Mouse (Mus musculus) urinary bladder, postnatal 4 days (tissue): ENCODE measurements around the gene Tle3.

ENCODE experiments used
- DNase-seq, 2 experiments: peaks; one replicate each; pipeline ENCODE4 v3.0.0; 2021 to 2022; ENCODE audit warnings: low spot score in 2 of 2

Tle3 gene

DNA sequence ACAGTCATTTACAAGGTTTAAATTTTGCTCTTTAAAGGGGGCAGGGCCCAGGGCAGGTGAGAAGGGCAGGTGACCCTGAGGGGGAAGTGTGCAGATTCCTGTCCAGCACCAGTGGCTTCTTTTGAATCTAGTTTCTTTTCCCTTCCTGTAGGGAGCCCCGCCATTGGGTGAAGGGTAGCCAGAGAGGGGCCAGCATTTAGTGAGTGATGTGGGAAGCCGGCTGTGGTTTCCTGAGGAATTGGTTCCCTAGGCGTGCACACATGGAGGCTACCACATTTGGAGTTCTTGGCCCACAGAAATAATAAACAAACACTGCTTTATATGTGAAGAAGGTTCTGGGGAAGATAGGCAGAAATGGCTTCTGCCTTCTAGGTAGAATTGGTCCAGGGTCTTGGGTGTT is 4.5 kb downstream of the Tle3 start:
- no peak for DNase-seq

- no peak for DNase-seq
Measured at GRCm38 (mm10) chr9:61377706-61378479, 5.7 kb downstream of the Tle3 start.

DNA sequence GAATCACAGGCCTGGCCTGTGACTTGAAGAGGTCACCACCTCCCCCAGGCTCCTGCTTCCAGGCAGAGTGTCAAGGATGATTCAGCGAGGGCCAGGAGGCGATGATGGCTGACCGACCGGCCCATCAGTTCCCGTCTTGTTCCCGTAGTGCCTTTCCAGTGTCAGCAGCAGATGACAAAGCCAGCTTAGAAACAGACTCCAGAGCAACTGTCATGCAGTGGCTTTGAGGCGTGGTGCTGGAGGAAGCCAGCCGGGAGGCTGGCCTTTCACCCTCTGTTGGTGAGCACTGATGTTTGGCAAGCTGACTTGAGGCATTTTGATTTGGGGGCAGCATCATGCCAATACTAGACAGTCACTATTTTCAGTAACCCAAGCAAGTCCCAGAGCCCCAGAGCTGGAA is 6.3 kb downstream of the Tle3 start:
- no peak for DNase-seq

GRCm38 (mm10) chr9:61379016-61379634 is 7.0 kb downstream of the Tle3 start:
- DNase-seq = no peak

DNA sequence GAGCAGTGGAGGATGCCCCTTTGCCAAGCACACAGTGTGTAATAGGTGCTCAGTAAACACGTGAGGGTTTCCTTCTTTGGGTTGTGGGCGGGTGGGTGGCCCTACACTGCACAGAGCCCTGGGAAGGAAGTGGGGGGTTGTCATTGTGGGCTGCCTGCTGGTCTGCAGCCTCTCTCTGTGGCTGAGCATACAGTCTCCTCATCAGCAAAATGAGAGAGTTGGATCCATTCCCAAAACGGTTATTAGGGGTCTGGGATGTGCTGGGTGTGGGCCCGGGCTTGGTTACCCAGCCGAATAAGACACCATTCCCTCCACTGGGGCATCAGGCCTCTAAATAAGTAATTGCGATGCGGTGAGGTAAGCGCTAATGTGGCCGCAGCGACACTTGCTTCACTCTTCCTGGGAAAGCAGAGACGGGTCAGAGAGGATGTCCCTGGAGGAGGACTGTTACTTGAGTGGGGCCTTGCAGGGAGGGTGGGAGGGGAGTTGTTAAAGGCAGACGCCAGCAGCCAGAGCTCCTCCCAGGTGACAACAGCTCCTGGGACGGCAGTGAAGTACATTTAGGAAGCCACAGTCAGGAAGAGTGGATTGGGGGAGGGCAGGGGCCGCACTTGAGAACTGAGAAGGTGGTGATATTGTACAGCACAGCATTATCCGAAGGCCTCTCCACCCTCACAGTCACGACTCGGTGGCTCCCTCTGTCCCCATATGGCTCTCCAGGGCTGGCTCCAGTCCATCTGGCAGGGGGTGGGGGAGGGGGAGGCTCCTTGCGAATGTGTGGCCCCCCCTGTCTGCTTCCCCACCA is 8.3 kb downstream of the Tle3 start:
- DNase-seq = no peak

GRCm38 (mm10) chr9:61381063-61381408 is 8.9 kb downstream of the Tle3 start:
- DNase-seq = no peak

DNA sequence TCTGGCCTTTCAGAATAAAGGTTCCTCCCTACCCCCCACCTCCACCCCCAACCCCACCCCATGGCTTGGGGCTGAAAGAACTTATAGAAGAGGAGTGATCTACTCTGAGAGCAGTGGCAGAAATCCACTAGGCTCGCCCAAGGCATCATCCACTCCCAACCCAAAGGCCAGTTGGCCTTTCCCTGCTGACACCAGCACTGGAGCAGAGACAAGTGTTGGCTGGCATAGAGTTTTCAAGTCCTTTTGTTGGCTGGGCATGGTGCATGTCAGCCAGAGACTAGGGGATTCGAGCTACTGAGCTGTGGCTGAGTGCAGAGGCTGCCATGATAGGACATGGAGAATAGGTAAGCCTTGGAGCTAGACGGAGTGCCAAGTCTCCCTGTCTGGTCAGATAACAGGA is 9.3 kb downstream of the Tle3 start:
- no peak for DNase-seq

- no peak for DNase-seq
Measured at GRCm38 (mm10) chr9:61382595-61383186, 10.5 kb downstream of the Tle3 start.

- no peak for DNase-seq
Measured at GRCm38 (mm10) chr9:61384101-61384500, 11.9 kb downstream of the Tle3 start.

- DNase-seq = no peak
Measured at GRCm38 (mm10) chr9:61384646-61385443, 12.7 kb downstream of the Tle3 start.

DNA sequence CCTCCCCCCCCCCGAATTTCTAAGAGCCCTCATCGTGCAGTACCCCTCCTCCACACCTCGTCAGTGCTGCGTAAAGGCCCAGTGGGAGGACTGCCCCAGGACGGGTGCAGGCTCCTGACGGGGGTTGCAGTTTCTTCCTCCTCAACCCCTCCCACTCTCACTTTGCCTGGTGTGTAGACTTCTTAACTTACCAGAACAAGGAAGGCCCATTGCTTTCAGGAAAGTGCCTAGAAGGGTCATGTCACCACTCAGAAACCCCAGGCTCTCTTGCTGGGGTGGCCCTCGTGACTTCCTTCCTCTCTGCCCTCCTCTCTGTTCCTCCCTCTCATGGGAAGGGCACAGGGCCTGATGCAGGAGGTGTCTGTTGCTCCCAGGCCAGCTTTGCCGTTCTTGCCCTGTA is 13.6 kb downstream of the Tle3 start:
- DNase-seq = no peak

- DNase-seq = no peak
Measured at GRCm38 (mm10) chr9:61386314-61386713, 14.1 kb downstream of the Tle3 start.

DNA sequence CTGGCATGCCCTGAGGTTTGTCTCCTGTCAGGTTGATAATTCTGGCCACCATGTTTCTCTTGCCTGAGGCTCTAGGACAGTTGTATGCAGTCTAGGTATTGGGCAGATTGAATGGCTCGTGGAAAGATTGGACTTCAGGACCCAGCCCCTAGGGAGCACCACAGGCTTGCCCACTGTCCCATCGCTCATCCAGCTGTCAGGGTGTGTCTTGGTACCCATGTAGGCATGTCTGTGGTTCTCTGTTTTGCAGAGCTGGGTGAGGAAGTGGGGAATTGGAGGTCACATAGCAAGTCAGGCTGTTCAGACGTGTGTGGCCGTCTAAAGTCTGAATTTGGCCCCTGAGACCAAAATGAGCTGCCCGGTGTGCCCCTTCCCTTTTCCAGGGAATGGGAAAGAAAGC is 15.6 kb downstream of the Tle3 start:
- DNase-seq = no peak

DNA sequence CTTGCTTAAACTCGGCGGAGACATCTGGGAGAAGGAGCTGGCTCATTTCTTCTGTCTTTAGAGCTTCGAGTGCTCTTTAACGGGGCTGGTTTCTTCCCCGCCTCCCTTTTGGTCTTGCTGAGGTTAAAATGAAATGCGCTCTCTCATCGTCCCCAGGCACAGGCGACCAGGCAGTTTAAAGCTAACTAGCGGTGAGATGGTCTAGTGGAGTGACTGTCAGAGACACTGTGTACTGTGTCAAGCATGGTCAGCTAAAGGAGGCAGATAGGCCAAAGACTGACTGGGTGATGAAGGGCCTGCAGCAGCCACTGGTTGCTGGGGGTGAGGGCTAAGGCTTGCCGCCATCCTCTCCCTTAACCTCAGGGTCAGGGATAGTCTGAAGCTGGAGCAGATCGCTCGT is 16.0 kb downstream of the Tle3 start:
- DNase-seq = no peak

- no peak for DNase-seq
Measured at GRCm38 (mm10) chr9:61388689-61389403, 16.7 kb downstream of the Tle3 start.

- no peak for DNase-seq
Measured at GRCm38 (mm10) chr9:61389404-61389701, 17.2 kb downstream of the Tle3 start.

DNA sequence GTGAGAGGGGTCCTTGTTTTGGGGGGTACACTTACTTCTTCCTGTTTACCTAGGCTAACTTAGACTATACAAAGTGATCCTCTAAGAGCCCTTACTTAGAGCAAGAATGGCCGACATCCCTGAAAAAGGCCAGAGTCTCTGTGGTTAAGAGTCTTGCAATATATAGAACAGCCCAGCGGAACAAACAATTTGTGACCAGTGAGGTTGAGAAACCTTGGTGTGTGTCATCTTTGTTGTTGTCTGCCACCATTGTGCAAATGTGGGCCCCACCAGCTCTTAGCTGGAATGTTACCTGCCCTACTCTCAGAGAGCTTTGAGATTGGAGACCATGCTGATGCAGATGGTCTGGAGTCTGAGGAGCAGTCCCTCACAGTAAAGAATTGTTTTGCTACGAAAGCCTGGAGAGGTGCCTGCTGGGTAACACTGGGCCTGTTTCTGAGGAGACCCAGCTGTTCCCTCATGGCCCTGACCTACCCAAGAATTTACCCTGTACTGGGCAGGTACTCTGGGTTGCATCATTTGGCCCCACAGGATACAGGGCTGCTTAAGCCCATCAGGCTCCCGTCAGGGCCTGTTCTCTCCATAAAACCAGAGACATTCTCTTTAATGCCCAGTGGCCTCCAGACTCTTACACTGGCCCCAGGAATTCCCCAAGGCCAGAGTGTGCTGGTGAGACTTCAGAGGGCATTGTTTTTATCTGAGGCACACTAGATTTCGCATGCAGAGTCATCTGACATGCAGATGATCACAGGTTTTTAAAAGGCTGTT is 19.6 kb downstream of the Tle3 start:
- no peak for DNase-seq

DNA sequence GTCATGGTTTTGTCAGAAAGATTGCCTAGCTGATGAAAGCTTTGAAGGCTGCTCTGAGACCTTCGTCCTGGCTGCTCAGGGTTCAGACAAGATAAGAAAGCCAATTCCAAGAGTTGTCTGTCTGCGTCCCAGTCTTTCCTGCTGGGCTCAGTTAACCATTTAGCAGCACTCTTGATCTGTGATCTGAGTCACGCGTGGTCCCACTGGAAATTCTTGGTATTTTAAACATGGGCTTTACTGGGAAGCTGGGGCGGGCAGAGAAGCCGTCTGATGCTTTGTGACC is 20.1 kb downstream of the Tle3 start:
- DNase-seq = no peak

- no peak for DNase-seq
Measured at GRCm38 (mm10) chr9:61393161-61393560, 21.0 kb downstream of the Tle3 start.

DNA sequence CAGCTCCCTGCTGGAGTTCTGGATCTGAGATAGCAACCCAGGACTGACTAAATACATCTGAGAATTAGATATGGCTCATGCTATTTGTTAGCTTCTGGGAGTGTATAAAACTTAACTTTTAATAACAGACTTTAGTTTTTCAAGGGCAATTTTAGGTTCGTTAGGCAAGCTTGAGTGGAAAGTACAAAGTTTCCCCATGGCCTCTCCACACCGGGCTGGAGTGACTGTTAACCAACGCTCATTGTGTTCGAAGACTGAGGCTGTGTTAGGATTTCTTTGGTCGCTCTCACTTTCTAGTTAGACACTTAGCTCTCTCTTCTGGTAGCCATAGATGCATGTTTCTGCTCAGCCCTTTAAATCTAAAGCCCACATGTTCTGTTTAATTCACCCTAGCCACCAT is 21.7 kb downstream of the Tle3 start:
- no peak for DNase-seq

DNA sequence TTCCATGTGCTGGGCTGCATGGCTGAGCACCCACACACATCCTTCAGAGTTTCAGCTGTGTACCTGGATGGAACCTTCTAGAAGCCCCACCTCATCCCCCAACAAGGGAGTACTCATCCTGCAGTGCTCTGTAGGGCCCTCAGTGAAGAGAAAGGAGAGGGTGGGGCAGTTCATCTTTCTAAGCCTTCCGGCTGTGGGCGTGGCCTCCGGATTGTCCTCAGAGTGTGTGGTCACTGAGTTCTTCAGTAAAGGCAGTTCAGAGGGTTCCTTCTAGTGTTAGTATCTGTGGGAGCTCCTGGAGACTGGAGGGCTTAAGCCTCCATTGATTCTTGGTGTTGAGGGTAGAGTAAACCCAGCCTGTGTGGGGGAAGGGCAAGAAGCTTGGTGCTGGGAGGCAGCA is 22.9 kb downstream of the Tle3 start:
- no peak for DNase-seq
